Mouse (Mus musculus) MEL (cell line): ENCODE results near the gene Vav3.
A peak's percentile ranks its signal among the peaks of the same experiment; 100 is the strongest.

Experiments used
- CTCF ChIP-seq, 3 experiments: IDR thresholded peaks in 2 of 3; conservative IDR thresholded peaks in 1 of 3; 2 replicates each; pipeline ENCODE4 v1.5.1; 2011 to 2012; ENCODE audit warnings: low read length in 3 of 3, low read depth in 2 of 3, mild to moderate bottlenecking in 2 of 3, improper control_type of control experiment in 1 of 3, inconsistent platforms in 1 of 3, mixed read lengths in 1 of 3, moderate library complexity in 1 of 3; ENCODE audit not compliant: control insufficient read depth in 1 of 3, insufficient read depth in 1 of 3, poor library complexity in 1 of 3, severe bottlenecking in 1 of 3
- GATA1 ChIP-seq: IDR thresholded peaks from 2 replicates; pipeline ENCODE4 v1.6.1; 2011; ENCODE audit warnings: low read depth, low read length, improper control_type of control experiment
- JUND ChIP-seq: IDR thresholded peaks from 2 replicates; pipeline ENCODE4 v1.6.1; 2011; ENCODE audit warnings: low read depth, mild to moderate bottlenecking, improper control_type of control experiment, low read length
- POLR2A ChIP-seq, 2 experiments: IDR thresholded peaks; 2 replicates each; pipeline ENCODE4 v1.6.1; 2011 to 2012; ENCODE audit warnings: low read length in 2 of 2, mild to moderate bottlenecking in 2 of 2, control low read depth in 1 of 2, improper control_type of control experiment in 1 of 2, low read depth in 1 of 2, moderate library complexity in 1 of 2; ENCODE audit not compliant: control insufficient read depth in 1 of 2, insufficient read depth in 1 of 2, poor library complexity in 1 of 2
- SIN3A ChIP-seq: IDR thresholded peaks from 2 replicates; pipeline ENCODE4 v1.6.1; 2012; ENCODE audit warnings: low read length, improper control_type of control experiment, inconsistent platforms

GRCm38 (mm10) chr3:109299303-109300074, 41.0 kb upstream of the Vav3 start:
- TF ChIP-seq SIN3A (peak; percentile 46), GATA1 (peak; percentile 87), CTCF (IDR thresholded peaks at IDR 0.05 in 2 of 3, conservative IDR thresholded peaks at IDR 0.05 in 1 of 3; ENCODE audit: control insufficient read depth in 1 of 3, insufficient read depth in 1 of 3, low read depth in 2 of 3, low read length in 3 of 3, poor library complexity in 1 of 3, severe bottlenecking in 1 of 3) (no peak), JUND (no peak), POLR2A (IDR thresholded peaks at IDR 0.05; ENCODE audit: control insufficient read depth in 1 of 2, insufficient read depth in 1 of 2, low read depth in 1 of 2, low read length in 2 of 2, poor library complexity in 1 of 2) (no peak)
